Mouse (Mus musculus) neural tube, embryonic 14.5 days (tissue): ENCODE data around the gene Aldh6a1. TPM values are rescaled to one million over a fixed set of nuclear protein-coding genes. Genes with fewer than 3 reads are reported as not detected.

ENCODE experiments used
- ATAC-seq: fragments of 200-750 bp; cut with Nextera tagmentation; 2 replicates; pipeline ENCODE4 v1.8.0; 2017; ENCODE audit warnings: low read depth, mild to moderate bottlenecking, moderate TSS enrichment, moderate library complexity
- H3K27ac ChIP-seq: fragments of 300-500 bp; sonication (generic); 2 replicates; pipeline ENCODE4 v1.5.1; 2014; ENCODE audit warnings: low read depth, mild to moderate bottlenecking, control low read depth, low read length, moderate library complexity, mixed read lengths
- H3K27me3 ChIP-seq: fragments of 300-500 bp; sonication (generic); 2 replicates; pipeline ENCODE4 v1.6.1; 2014; ENCODE audit warnings: low read length; ENCODE audit not compliant: control insufficient read depth, insufficient read depth
- H3K36me3 ChIP-seq: fragments of 300-500 bp; sonication (generic); 2 replicates; pipeline ENCODE4 v1.6.1; 2014; ENCODE audit warnings: low read length, mixed read lengths; ENCODE audit not compliant: control insufficient read depth, insufficient read depth
- H3K4me1 ChIP-seq: fragments of 300-500 bp; sonication (generic); 2 replicates; pipeline ENCODE4 v1.6.1; 2014; ENCODE audit warnings: low read length; ENCODE audit not compliant: control insufficient read depth, insufficient read depth
- H3K4me2 ChIP-seq: fragments of 300-500 bp; sonication (generic); 2 replicates; pipeline ENCODE4 v1.6.1; 2014; ENCODE audit warnings: mild to moderate bottlenecking, low read depth, low read length, control low read depth
- H3K4me3 ChIP-seq: fragments of 300-500 bp; sonication (generic); 2 replicates; pipeline ENCODE4 v1.5.1; 2014; ENCODE audit warnings: low read depth, low read length, control low read depth, mixed read lengths
- H3K9ac ChIP-seq: fragments of 300-500 bp; sonication (generic); replicated peaks from 2 replicates; pipeline ENCODE4 v1.6.1; 2014; ENCODE audit warnings: low read depth, mild to moderate bottlenecking, control low read depth, low read length, mixed read lengths
- H3K9me3 ChIP-seq: fragments of 300-500 bp; sonication (generic); 2 replicates; pipeline ENCODE4 v1.6.1; 2016; ENCODE audit warnings: low read length; ENCODE audit not compliant: control insufficient read depth
- WGBS: fragments of 180-500 bp; shearing (Covaris S2); extraction: QIAGEN DNeasy Blood & Tissue Kit; methylation state at CpG from one replicate; pipeline ENCODE4 v1.1.7; 2014; 5-methylcytosine and 5-hydroxymethylcytosine counted together
- polyA plus RNA-seq: library from polyadenylated mRNA; unstranded; fragments of >200 nt; fragmentation: Nextera tagmentation; extraction: Ambion mirVana; gene quantifications from 2 replicates; pipeline ENCODE4 v1.2.1, GENCODE M21; 2014

Aldh6a1 gene
- polyA plus RNA-seq, 1 experiment from 2014 or later: 41.7 TPM

GRCm38 (mm10) chr12:84438697-84439096 lies 12.1 kb downstream of the Aldh6a1 start:
- Histone ChIP-seq H3K4me2 (no peak overlapping the region), H3K36me3 (no peaks in the 10 kb centered on the region), H3K4me1 (no peaks in the 10 kb centered on the region), H3K9ac (no peak overlapping the region), H3K27me3 (no peaks in the 10 kb centered on the region), H3K9me3 (no peaks in the 10 kb centered on the region), H3K4me3 (no peak overlapping the region), H3K27ac (no peak overlapping the region)
- no peak for ATAC-seq
- WGBS: 82% methylated on average over 2 of the region's 2 CpGs

- H3K4me3 ChIP-seq: no peak overlapping the region
- no peaks in the 10 kb centered on the region for H3K36me3 ChIP-seq
- H3K9ac ChIP-seq: no peak overlapping the region
- H3K27ac ChIP-seq: no peak overlapping the region
- no peaks in the 10 kb centered on the region for H3K9me3 ChIP-seq
- ATAC-seq: no peak
- H3K4me2 ChIP-seq: no peak overlapping the region
- H3K4me1 ChIP-seq: no peaks in the 10 kb centered on the region
- 91% methylated on average over 2 of the region's 2 CpGs for WGBS
- H3K27me3 ChIP-seq: no peaks in the 10 kb centered on the region
These were observed 21.0 kb downstream of the Aldh6a1 start for GRCm38 (mm10) chr12:84429825-84430224.

- H3K4me2 ChIP-seq: no peak overlapping the region
These were observed 26.8 kb downstream of the Aldh6a1 start for GRCm38 (mm10) chr12:84423990-84424389.

GRCm38 (mm10) chr12:84417605-84417922 lies 33.2 kb downstream of the Aldh6a1 start:
- no peaks in the 10 kb centered on the region for H3K9me3 ChIP-seq
- WGBS: 33% methylated on average over 18 of the region's 18 CpGs

More at GRCm38 (mm10) chr12:84423990-84424389, 26.8 kb downstream of the Aldh6a1 start:
- no peak for ATAC-seq
- H3K27me3 ChIP-seq: no peaks in the 10 kb centered on the region
- no peak overlapping the region for H3K4me3 ChIP-seq
- H3K9me3 ChIP-seq: no peaks in the 10 kb centered on the region
- WGBS: 62% methylated on average over 3 of the region's 3 CpGs
- no peak overlapping the region for H3K9ac ChIP-seq
- no peak overlapping the region for H3K27ac ChIP-seq
- no peaks in the 10 kb centered on the region for H3K36me3 ChIP-seq
- H3K4me1 ChIP-seq: no peaks in the 10 kb centered on the region

GRCm38 (mm10) chr12:84416834-84417604 lies 33.8 kb downstream of the Aldh6a1 start, which contains the start of gene Rnf113a2:
Gene Rnf113a2 (plus strand): TSS chr12:84417196.
- Histone ChIP-seq H3K27me3 (no peaks in the 10 kb centered on the region), H3K4me1 (peaks cover 2% of the 10 kb centered on the region; the same call in 1 of the 2 replicates), H3K9ac (peak within 1 kb of the TSS; percentile 66), H3K9me3 (no peaks in the 10 kb centered on the region), H3K4me3 (peak within 1 kb of the TSS; percentile 56), H3K27ac (peak within 1 kb of the TSS; percentile 91), H3K36me3 (no peaks in the 10 kb centered on the region), H3K4me2 (peak within 1 kb of the TSS; percentile 76)
- WGBS: 2% methylated on average over 50 of the region's 50 CpGs
- ATAC-seq: peak; percentile 95

More at GRCm38 (mm10) chr12:84417605-84417922, 33.2 kb downstream of the Aldh6a1 start:
- no peak; the same call in 1 of the 2 replicates for ATAC-seq
- Histone ChIP-seq H3K27me3 (no peaks in the 10 kb centered on the region), H3K9ac (peak overlapping the region; percentile 66), H3K27ac (peak overlapping the region; percentile 91), H3K4me1 (peaks cover 2% of the 10 kb centered on the region; the same call in 1 of the 2 replicates), H3K4me2 (peak overlapping the region; percentile 76), H3K36me3 (no peaks in the 10 kb centered on the region), H3K4me3 (peak overlapping the region; percentile 56)

- peaks cover 5% of the 10 kb centered on the region; the same call in 1 of the 2 replicates for H3K4me1 ChIP-seq
- WGBS: under 1% methylated on average over 56 of the region's 63 CpGs
- ATAC-seq: peak; percentile 94
- peak within 1 kb of the TSS; percentile 81 for H3K9ac ChIP-seq
- H3K9me3 ChIP-seq: no peaks in the 10 kb centered on the region
- no peaks in the 10 kb centered on the region for H3K27me3 ChIP-seq
- peak within 1 kb of the TSS; percentile 61 for H3K4me2 ChIP-seq
- H3K4me3 ChIP-seq: peak within 1 kb of the TSS; percentile 76
- H3K36me3 ChIP-seq: no peaks in the 10 kb centered on the region
- H3K27ac ChIP-seq: peak within 1 kb of the TSS; percentile 84
These were observed 41.8 kb downstream of the Aldh6a1 start, which contains the start of the genes Entpd5 and Bbof1 for GRCm38 (mm10) chr12:84408819-84409507. Gene Entpd5 (minus strand): TSS chr12:84409029. Gene Bbof1 (plus strand): TSS chr12:84409071.

- WGBS: 1% methylated on average over 48 of the region's 52 CpGs
- no peaks in the 10 kb centered on the region for H3K36me3 ChIP-seq
- peak overlapping the region; percentile 84 for H3K27ac ChIP-seq
- H3K4me2 ChIP-seq: peak overlapping the region; percentile 61
- no peaks in the 10 kb centered on the region for H3K9me3 ChIP-seq
- ATAC-seq: no peak; the same call in 1 of the 2 replicates
- peak overlapping the region; percentile 81 for H3K9ac ChIP-seq
- H3K27me3 ChIP-seq: no peaks in the 10 kb centered on the region
- H3K4me3 ChIP-seq: peak overlapping the region; percentile 76
- peaks cover 5% of the 10 kb centered on the region; the same call in 1 of the 2 replicates for H3K4me1 ChIP-seq
These were observed 42.7 kb downstream of the Aldh6a1 start for GRCm38 (mm10) chr12:84407874-84408818.

GRCm38 (mm10) chr12:84407259-84407658 lies 43.5 kb downstream of the Aldh6a1 start:
- no peak for ATAC-seq

More at GRCm38 (mm10) chr12:84407259-84407658, 43.5 kb downstream of the Aldh6a1 start:
- 59% methylated on average over 4 of the region's 4 CpGs for WGBS
- Histone ChIP-seq H3K9me3 (no peaks in the 10 kb centered on the region), H3K27ac (no peak overlapping the region), H3K36me3 (no peaks in the 10 kb centered on the region), H3K27me3 (no peaks in the 10 kb centered on the region), H3K4me3 (no peak overlapping the region), H3K9ac (no peak overlapping the region), H3K4me1 (peaks cover 5% of the 10 kb centered on the region; the same call in 1 of the 2 replicates), H3K4me2 (no peak overlapping the region)
